Mouse (Mus musculus) stomach, embryonic 14.5 days (tissue): ENCODE data around the gene Sept1. TPM values are rescaled to one million over a fixed set of nuclear protein-coding genes. Genes with fewer than 3 reads are reported as not detected.
A peak's percentile ranks its signal among the peaks of the same experiment; 100 is the strongest.
"Not testable (repeated sequence)": the region's sequence is repeated elsewhere in the genome, so short reads cannot be mapped to it uniquely, and the experiment has no call there.

Experiments
- ATAC-seq: fragments of 200-750 bp; cut with Nextera tagmentation; 2 replicates; pipeline ENCODE4 v1.8.0; 2017; ENCODE audit warnings: low read depth, moderate TSS enrichment; ENCODE audit not compliant: insufficient number of reproducible peaks, insufficient read depth, low FRiP score
- H3K27ac ChIP-seq: fragments of 300-500 bp; sonication (generic); 2 replicates; pipeline ENCODE4 v1.5.1; 2014; ENCODE audit warnings: mild to moderate bottlenecking, low read length, moderate library complexity, mixed read lengths
- H3K27me3 ChIP-seq: fragments of 300-500 bp; sonication (generic); 2 replicates; pipeline ENCODE4 v1.6.1; 2014; ENCODE audit warnings: low read length, control low read depth, mixed read lengths; ENCODE audit not compliant: control insufficient read depth, insufficient read depth
- H3K36me3 ChIP-seq: fragments of 300-500 bp; sonication (generic); 2 replicates; pipeline ENCODE4 v1.6.1; 2014; ENCODE audit warnings: mild to moderate bottlenecking, control low read depth, low read length, moderate library complexity, mixed read lengths; ENCODE audit not compliant: control insufficient read depth, insufficient read depth
- H3K4me1 ChIP-seq: fragments of 300-500 bp; sonication (generic); 2 replicates; pipeline ENCODE4 v1.6.1; 2014; ENCODE audit warnings: low read length, control low read depth, mixed read lengths; ENCODE audit not compliant: control insufficient read depth, insufficient read depth
- H3K4me2 ChIP-seq: fragments of 300-500 bp; sonication (generic); replicated peaks from 2 replicates; pipeline ENCODE4 v1.6.1; 2014; ENCODE audit warnings: low read depth, low read length, control low read depth
- H3K4me3 ChIP-seq: fragments of 300-500 bp; sonication (generic); 2 replicates; pipeline ENCODE4 v1.5.1; 2014; ENCODE audit warnings: low read depth, low read length, control low read depth
- H3K9ac ChIP-seq: fragments of 300-500 bp; sonication (generic); replicated peaks from 2 replicates; pipeline ENCODE4 v1.6.1; 2014; ENCODE audit warnings: low read depth, mild to moderate bottlenecking, control low read depth, low read length, moderate library complexity, mixed read lengths
- H3K9me3 ChIP-seq: fragments of 300-500 bp; sonication (generic); 2 replicates; pipeline ENCODE4 v1.6.1; 2016; ENCODE audit warnings: low read depth, low read length, control low read depth; ENCODE audit not compliant: control insufficient read depth
- WGBS: fragments of 180-500 bp; shearing (Covaris S2); extraction: QIAGEN DNeasy Blood & Tissue Kit; methylation state at CpG from one replicate; pipeline ENCODE4 v1.1.7; 2014; 5-methylcytosine and 5-hydroxymethylcytosine counted together
- polyA plus RNA-seq: library from polyadenylated mRNA; unstranded; fragments of >200 nt; fragmentation: Nextera tagmentation; extraction: Ambion mirVana; gene quantifications from 2 replicates; pipeline ENCODE4 v1.2.1, GENCODE M21; 2014

The Sept1 gene
- polyA plus RNA-seq, 1 experiment from 2014 or later = 14.9 TPM

- H3K4me3 ChIP-seq = no peak overlapping the region
- H3K4me1 ChIP-seq = no peaks in the 10 kb centered on the region
- ATAC-seq = no peak
- H3K36me3 ChIP-seq = peaks cover 21% of the 10 kb centered on the region
- no peak overlapping the region for H3K27ac ChIP-seq
- WGBS = 76% methylated on average over 17 of the region's 17 CpGs
- H3K27me3 ChIP-seq = no peaks in the 10 kb centered on the region
- no peak overlapping the region for H3K4me2 ChIP-seq
- no peaks in the 10 kb centered on the region for H3K9me3 ChIP-seq
- no peak overlapping the region for H3K9ac ChIP-seq
Measured at GRCm38 (mm10) chr7:127188305-127189276, 44.3 kb downstream of the Sept1 start.

GRCm38 (mm10) chr7:127187351-127187750 is 45.6 kb downstream of the Sept1 start:
- H3K27me3 ChIP-seq = no peaks in the 10 kb centered on the region
- no peak overlapping the region for H3K4me3 ChIP-seq
- no peaks in the 10 kb centered on the region for H3K9me3 ChIP-seq
- no peaks in the 10 kb centered on the region for H3K4me1 ChIP-seq
- WGBS = 66% methylated on average over 10 of the region's 10 CpGs
- no peak for ATAC-seq
- H3K36me3 ChIP-seq = peaks cover 9% of the 10 kb centered on the region
- no peak overlapping the region for H3K27ac ChIP-seq
- no peak overlapping the region for H3K9ac ChIP-seq
- no peak overlapping the region for H3K4me2 ChIP-seq

DNA sequence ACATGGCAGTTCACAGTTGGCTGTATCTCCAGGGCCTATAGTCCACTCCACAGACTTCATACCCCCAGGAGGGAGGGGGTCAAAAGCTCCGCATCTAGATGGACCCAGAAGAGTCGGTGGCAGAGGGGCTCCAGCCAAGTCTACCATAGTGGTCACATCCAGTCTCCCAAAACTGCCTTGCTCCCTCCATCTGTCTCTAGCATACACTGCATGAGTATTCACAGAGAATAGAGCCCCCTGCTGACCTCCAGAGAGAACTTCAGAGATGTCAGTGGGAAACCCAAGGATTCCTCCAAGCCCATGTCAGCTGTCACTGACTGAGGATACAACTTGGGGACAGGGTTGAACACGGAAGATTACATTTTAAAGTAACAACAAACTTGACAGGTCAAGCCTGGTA is 47.3 kb downstream of the Sept1 start:
- Histone ChIP-seq H3K4me2 (no peak overlapping the region), H3K27me3 (no peaks in the 10 kb centered on the region), H3K27ac (no peak overlapping the region), H3K9me3 (no peaks in the 10 kb centered on the region), H3K4me1 (no peaks in the 10 kb centered on the region), H3K4me3 (no peak overlapping the region), H3K36me3 (no peaks in the 10 kb centered on the region), H3K9ac (no peak overlapping the region)
- peak; percentile 42; the same call in 1 of the 2 replicates for ATAC-seq
- 65% methylated on average over 3 of the region's 3 CpGs for WGBS

- Histone ChIP-seq H3K27ac (no peak overlapping the region), H3K9ac (no peak overlapping the region), H3K36me3 (no peaks in the 10 kb centered on the region), H3K4me2 (no peak overlapping the region), H3K4me1 (no peaks in the 10 kb centered on the region), H3K9me3 (no peaks in the 10 kb centered on the region), H3K4me3 (no peak overlapping the region), H3K27me3 (no peaks in the 10 kb centered on the region)
- no peak for ATAC-seq
- WGBS = 67% methylated on average over 1 of the region's 1 CpGs
Measured at GRCm38 (mm10) chr7:127184720-127185119, 48.2 kb downstream of the Sept1 start.

DNA sequence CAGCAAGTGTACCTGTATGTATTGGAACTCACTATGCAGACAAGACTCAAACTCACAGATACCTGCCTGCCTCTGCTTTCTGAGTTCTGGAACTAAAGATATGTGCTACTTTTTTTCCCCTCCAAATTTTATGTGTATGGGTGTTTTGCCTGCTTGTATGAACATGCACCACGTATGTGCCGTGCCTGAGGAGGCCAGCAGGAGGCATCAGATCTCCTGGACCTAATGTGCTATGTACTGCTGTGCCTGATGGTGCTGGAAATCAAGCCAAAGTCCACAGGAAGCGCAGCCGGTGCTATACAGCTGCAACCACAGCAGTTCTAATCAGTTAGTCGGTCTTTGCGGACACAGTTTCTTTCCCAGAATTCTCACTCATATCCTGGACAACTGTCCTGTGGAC is 49.1 kb downstream of the Sept1 start:
- 85% methylated on average over 6 of the region's 6 CpGs for WGBS
- no peak overlapping the region for H3K4me3 ChIP-seq
- H3K27me3 ChIP-seq = no peaks in the 10 kb centered on the region
- H3K9me3 ChIP-seq = no peaks in the 10 kb centered on the region
- no peaks in the 10 kb centered on the region for H3K36me3 ChIP-seq
- no peak for ATAC-seq
- no peak overlapping the region for H3K9ac ChIP-seq
- no peaks in the 10 kb centered on the region for H3K4me1 ChIP-seq
- H3K27ac ChIP-seq = no peak overlapping the region
- no peak overlapping the region for H3K4me2 ChIP-seq

DNA sequence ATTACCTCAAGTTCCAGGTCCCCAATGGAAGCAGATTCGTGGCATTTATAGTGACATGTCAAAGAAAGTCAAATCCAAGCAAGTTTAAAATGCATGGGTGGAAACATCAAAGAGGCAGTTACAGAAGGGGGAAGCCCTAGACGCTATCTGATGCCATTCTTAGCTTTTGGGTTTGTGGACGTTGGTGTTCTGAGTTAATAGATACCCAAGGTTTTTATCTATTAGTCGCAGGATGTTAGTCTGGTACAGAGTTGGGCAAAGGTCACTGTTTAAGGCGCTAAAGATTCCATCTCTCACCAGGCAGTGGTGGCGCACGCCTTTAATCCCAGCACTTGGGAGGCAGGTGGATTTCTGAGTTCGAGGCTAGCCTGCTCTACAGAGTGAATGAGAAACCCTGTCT is 49.6 kb downstream of the Sept1 start:
- no peak overlapping the region for H3K4me3 ChIP-seq
- no peak overlapping the region for H3K9ac ChIP-seq
- no peaks in the 10 kb centered on the region for H3K36me3 ChIP-seq
- no peak overlapping the region for H3K27ac ChIP-seq
- ATAC-seq = no peak
- WGBS = 73% methylated on average over 8 of the region's 8 CpGs
- no peaks in the 10 kb centered on the region for H3K27me3 ChIP-seq
- H3K4me1 ChIP-seq = no peaks in the 10 kb centered on the region
- H3K4me2 ChIP-seq = no peak overlapping the region
- H3K9me3 ChIP-seq = no peaks in the 10 kb centered on the region

DNA sequence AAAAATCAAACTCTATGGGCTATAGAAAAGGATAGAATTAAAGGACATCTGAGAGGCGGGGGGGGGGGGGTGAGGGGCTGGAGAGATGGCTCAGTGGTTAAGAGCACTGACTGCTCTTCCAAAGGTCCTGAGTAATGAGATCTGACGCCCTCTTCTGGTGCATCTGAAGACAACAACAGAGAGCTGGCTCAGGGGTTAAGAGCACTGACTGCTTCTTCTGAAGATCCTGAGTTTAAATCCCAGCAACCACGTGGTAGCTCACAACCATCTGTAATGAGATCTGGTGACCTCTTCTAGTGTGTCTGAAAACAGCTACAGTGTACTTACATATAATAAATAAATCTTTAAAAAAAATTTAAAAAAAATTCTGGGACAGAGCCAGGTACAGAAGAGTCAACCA is 51.2 kb downstream of the Sept1 start:
- H3K9me3 ChIP-seq, H3K27ac ChIP-seq, H3K27me3 ChIP-seq, H3K9ac ChIP-seq, H3K4me2 ChIP-seq, H3K36me3 ChIP-seq, H3K4me3 ChIP-seq, H3K4me1 ChIP-seq, ATAC-seq: not testable (repeated sequence)
- WGBS = 36% methylated on average over 3 of the region's 3 CpGs

DNA sequence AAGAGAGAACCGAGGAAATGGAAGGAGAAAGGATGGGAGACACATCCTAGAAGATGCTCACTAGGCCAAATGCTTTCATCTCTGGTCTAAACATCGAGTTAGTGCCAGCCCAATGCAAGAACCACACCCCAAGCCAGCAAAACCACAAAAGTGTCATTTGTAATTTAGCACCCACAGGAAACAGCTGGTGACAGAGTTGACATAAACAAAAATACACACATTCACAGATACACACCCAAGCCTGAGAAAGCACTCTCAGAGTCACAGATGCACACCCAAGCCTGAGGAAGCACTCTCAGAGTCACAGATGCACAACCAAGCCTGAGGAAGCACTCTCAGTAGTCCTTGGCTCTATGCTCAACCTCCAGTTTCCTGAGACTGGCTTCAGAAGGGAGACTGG is 52.1 kb downstream of the Sept1 start:
- Histone ChIP-seq H3K9ac (no peak overlapping the region), H3K9me3 (no peaks in the 10 kb centered on the region), H3K27me3 (no peaks in the 10 kb centered on the region), H3K4me3 (no peak overlapping the region), H3K36me3 (no peaks in the 10 kb centered on the region), H3K4me1 (no peaks in the 10 kb centered on the region), H3K4me2 (no peak overlapping the region), H3K27ac (no peak overlapping the region)
- no peak for ATAC-seq
- 66% methylated on average over 2 of the region's 2 CpGs for WGBS

GRCm38 (mm10) chr7:127176937-127177336 is 56.0 kb downstream of the Sept1 start:
- Histone ChIP-seq H3K36me3 (no peaks in the 10 kb centered on the region), H3K4me2 (no peak overlapping the region), H3K4me3 (no peak overlapping the region), H3K9me3 (no peaks in the 10 kb centered on the region), H3K27me3 (no peaks in the 10 kb centered on the region), H3K27ac (no peak overlapping the region), H3K4me1 (no peaks in the 10 kb centered on the region), H3K9ac (no peak overlapping the region)
- WGBS = 75% methylated on average over 4 of the region's 4 CpGs
- no peak for ATAC-seq
